Mouse (Mus musculus) MEL (cell line): ENCODE measurements around the gene Nipa1. TPM values are rescaled to one million over a fixed set of nuclear protein-coding genes. Genes with fewer than 3 reads are reported as not detected.
A peak's percentile ranks its signal among the peaks of the same experiment; 100 is the strongest.

Source experiments
- DNase-seq: peaks from one replicate; pipeline ENCODE4 v3.0.0; 2011; ENCODE audit warnings: low read depth, low spot score
- H3K27ac ChIP-seq: 2 replicates; pipeline ENCODE4 v1.5.1; 2012; ENCODE audit warnings: low read depth, mild to moderate bottlenecking, control low read depth, low read length, moderate library complexity; ENCODE audit not compliant: control insufficient read depth
- H3K27me3 ChIP-seq, 2 experiments: fragments of 150-350 bp in 1 of 2; sonication (generic) in 1 of 2; 2 replicates each; pipeline ENCODE4 v1.6.1; 2012; ENCODE audit warnings: low read length in 2 of 2, mild to moderate bottlenecking in 2 of 2, improper control_type of control experiment in 1 of 2, moderate library complexity in 1 of 2; ENCODE audit not compliant: insufficient read depth in 2 of 2, control insufficient read depth in 1 of 2
- H3K36me3 ChIP-seq, 2 experiments: 2 replicates each; pipeline ENCODE4 v1.6.1; 2012 to 2014; ENCODE audit warnings: low read length in 2 of 2, improper control_type of control experiment in 1 of 2, inconsistent platforms in 1 of 2, mild to moderate bottlenecking in 1 of 2; ENCODE audit not compliant: insufficient read depth in 2 of 2, control insufficient read depth in 1 of 2
- H3K4me1 ChIP-seq, 2 experiments: fragments of 150-350 bp in 1 of 2; sonication (generic) in 1 of 2; 2 replicates each; pipeline ENCODE4 v1.6.1; 2012; ENCODE audit warnings: low read length in 2 of 2, improper control_type of control experiment in 1 of 2, mild to moderate bottlenecking in 1 of 2; ENCODE audit not compliant: insufficient read depth in 2 of 2, control insufficient read depth in 1 of 2
- H3K4me3 ChIP-seq, 2 experiments: fragments of 150-350 bp in 1 of 2; sonication (generic) in 1 of 2; 2 replicates each; pipeline ENCODE4 v1.5.1; 2012; ENCODE audit warnings: low read depth in 2 of 2, low read length in 2 of 2, mild to moderate bottlenecking in 2 of 2, moderate library complexity in 2 of 2, control low read depth in 1 of 2, improper control_type of control experiment in 1 of 2; ENCODE audit not compliant: control insufficient read depth in 1 of 2, insufficient read depth in 1 of 2
- H3K79me2 ChIP-seq: 2 replicates; pipeline ENCODE4 v1.6.1; 2012; ENCODE audit warnings: mild to moderate bottlenecking, low read length, moderate library complexity; ENCODE audit not compliant: control insufficient read depth, poor library complexity, insufficient read depth
- H3K9ac ChIP-seq: 2 replicates; pipeline ENCODE4 v1.6.1; 2012; ENCODE audit warnings: low read depth, mild to moderate bottlenecking, control low read depth, low read length, moderate library complexity; ENCODE audit not compliant: control insufficient read depth, poor library complexity, severe bottlenecking
- H3K9me3 ChIP-seq: fragments of 150-350 bp; sonication (generic); replicated peaks from 2 replicates; pipeline ENCODE4 v1.6.1; 2012; ENCODE audit warnings: mild to moderate bottlenecking, low read length, improper control_type of control experiment, moderate library complexity; ENCODE audit not compliant: insufficient read depth
- BHLHE40 ChIP-seq: IDR thresholded peaks from 2 replicates; pipeline ENCODE4 v1.6.1; 2012; ENCODE audit warnings: low read depth, mild to moderate bottlenecking, inconsistent platforms, low read length, improper control_type of control experiment, borderline replicate concordance
- CHD1 ChIP-seq: IDR thresholded peaks from 2 replicates; pipeline ENCODE4 v1.6.1; 2012; ENCODE audit warnings: low read depth, mild to moderate bottlenecking, inconsistent platforms, low read length, improper control_type of control experiment
- CTCF ChIP-seq, 3 experiments: IDR thresholded peaks in 2 of 3; conservative IDR thresholded peaks in 1 of 3; 2 replicates each; pipeline ENCODE4 v1.5.1; 2011 to 2012; ENCODE audit warnings: low read length in 3 of 3, low read depth in 2 of 3, mild to moderate bottlenecking in 2 of 3, improper control_type of control experiment in 1 of 3, inconsistent platforms in 1 of 3, mixed read lengths in 1 of 3, moderate library complexity in 1 of 3; ENCODE audit not compliant: control insufficient read depth in 1 of 3, insufficient read depth in 1 of 3, poor library complexity in 1 of 3, severe bottlenecking in 1 of 3
- E2F4 ChIP-seq: IDR thresholded peaks from 2 replicates; pipeline ENCODE4 v1.6.1; 2011; ENCODE audit warnings: low read depth, low read length, improper control_type of control experiment, borderline replicate concordance
- GABPA ChIP-seq: IDR thresholded peaks from 2 replicates; pipeline ENCODE4 v1.6.1; 2012; ENCODE audit warnings: low read depth, mild to moderate bottlenecking, inconsistent platforms, low read length, improper control_type of control experiment, moderate library complexity
- HCFC1 ChIP-seq: IDR thresholded peaks from 2 replicates; pipeline ENCODE4 v1.6.1; 2012; ENCODE audit warnings: low read depth, mild to moderate bottlenecking, inconsistent platforms, low read length, improper control_type of control experiment, moderate library complexity
- KAT2A ChIP-seq: conservative IDR thresholded peaks from 2 replicates; pipeline ENCODE4 v1.6.1; 2012; ENCODE audit warnings: low read depth, low read length, improper control_type of control experiment, inconsistent platforms
- MAFK ChIP-seq: IDR thresholded peaks from 2 replicates; pipeline ENCODE4 v1.6.1; 2011; ENCODE audit warnings: low read depth, mild to moderate bottlenecking, low read length, improper control_type of control experiment, borderline replicate concordance
- MEF2A ChIP-seq: IDR thresholded peaks from 2 replicates; pipeline ENCODE4 v1.6.1; 2014; ENCODE audit warnings: low read depth, mild to moderate bottlenecking, inconsistent platforms, low read length, improper control_type of control experiment; ENCODE audit not compliant: poor library complexity, insufficient replicate concordance, severe bottlenecking; ENCODE audit errors: extremely low read depth
- MYC ChIP-seq: IDR thresholded peaks from 2 replicates; pipeline ENCODE4 v1.6.1; 2011; ENCODE audit warnings: low read depth, mild to moderate bottlenecking, low read length, improper control_type of control experiment, moderate library complexity
- NRF1 ChIP-seq: IDR thresholded peaks from 2 replicates; pipeline ENCODE4 v1.6.1; 2014; ENCODE audit warnings: low read depth, mild to moderate bottlenecking, inconsistent platforms, low read length, improper control_type of control experiment, moderate library complexity; ENCODE audit not compliant: poor library complexity, insufficient read depth, severe bottlenecking
- POLR2A ChIP-seq, 2 experiments: IDR thresholded peaks; 2 replicates each; pipeline ENCODE4 v1.6.1; 2011 to 2012; ENCODE audit warnings: low read length in 2 of 2, mild to moderate bottlenecking in 2 of 2, control low read depth in 1 of 2, improper control_type of control experiment in 1 of 2, low read depth in 1 of 2, moderate library complexity in 1 of 2; ENCODE audit not compliant: control insufficient read depth in 1 of 2, insufficient read depth in 1 of 2, poor library complexity in 1 of 2
- POLR2AphosphoS5 ChIP-seq: IDR thresholded peaks from 2 replicates; pipeline ENCODE4 v1.6.1; 2012; ENCODE audit warnings: low read depth, borderline replicate concordance, mild to moderate bottlenecking, inconsistent platforms, low read length, moderate library complexity, mixed read lengths
- RCOR1 ChIP-seq: IDR thresholded peaks from 2 replicates; pipeline ENCODE4 v1.6.1; 2012; ENCODE audit warnings: low read depth, mild to moderate bottlenecking, inconsistent platforms, low read length, improper control_type of control experiment
- SIN3A ChIP-seq: IDR thresholded peaks from 2 replicates; pipeline ENCODE4 v1.6.1; 2012; ENCODE audit warnings: low read length, improper control_type of control experiment, inconsistent platforms
- SMC3 ChIP-seq: IDR thresholded peaks from 2 replicates; pipeline ENCODE4 v1.6.1; 2011; ENCODE audit warnings: low read depth, low read length, improper control_type of control experiment
- TAL1 ChIP-seq: IDR thresholded peaks from 2 replicates; pipeline ENCODE4 v1.6.1; 2012; ENCODE audit warnings: mild to moderate bottlenecking, inconsistent platforms, low read length, moderate library complexity, mixed read lengths
- TBP ChIP-seq: IDR thresholded peaks from 2 replicates; pipeline ENCODE4 v1.8.0; 2011; ENCODE audit warnings: low read depth, low read length, improper control_type of control experiment
- USF2 ChIP-seq, 2 experiments: IDR thresholded peaks; 2 replicates each; pipeline ENCODE4 v1.6.1; 2011 to 2012; ENCODE audit warnings: improper control_type of control experiment in 2 of 2, low read length in 2 of 2, borderline replicate concordance in 1 of 2, inconsistent platforms in 1 of 2, low read depth in 1 of 2, mild to moderate bottlenecking in 1 of 2; ENCODE audit not compliant: insufficient read depth in 1 of 2
- ZKSCAN1 ChIP-seq: IDR thresholded peaks from 2 replicates; pipeline ENCODE4 v1.6.1; 2012; ENCODE audit warnings: low read depth, mild to moderate bottlenecking, inconsistent platforms, low read length, improper control_type of control experiment, moderate library complexity
- ZNF384 ChIP-seq: IDR thresholded peaks from 2 replicates; pipeline ENCODE4 v1.6.1; 2012; ENCODE audit warnings: low read depth, mild to moderate bottlenecking, inconsistent platforms, low read length, improper control_type of control experiment
- polyA plus RNA-seq, 2 experiments: library from polyadenylated mRNA; stranded (reverse) in 1 of 2; unstranded in 1 of 2; fragments of >175 nt in 1 of 2; fragments of >200 nt in 1 of 2; gene quantifications; 2 replicates each; pipeline versions ENCODE4 v1.2.1 to v1.2.4; 2012; ENCODE audit warnings: low replicate concordance in 2 of 2, low read depth in 1 of 2; ENCODE audit not compliant: insufficient read length in 2 of 2, insufficient read depth in 1 of 2, missing spikeins in 1 of 2
- total RNA-seq: library from RNA; depleted of rRNA; stranded (reverse); fragments of 300-350 nt; gene quantifications from 2 replicates; pipeline ENCODE4 v1.2.3, GENCODE M21; 2012

The Nipa1 gene
- total and polyA plus RNA-seq, 3 experiments: 13.0 to 14.8 TPM; not detected in 1

- no peaks in the 10 kb centered on the region for H3K27me3 ChIP-seq
- TF ChIP-seq GABPA (no peak), TBP (no peak), KAT2A (no peak), RCOR1 (no peak), MYC (no peak), POLR2AphosphoS5 (no peak), CHD1 (no peak), MEF2A (no peak), CTCF (IDR thresholded peaks at IDR 0.05 in 2 of 3, conservative IDR thresholded peaks at IDR 0.05 in 1 of 3; ENCODE audit: control insufficient read depth in 1 of 3, insufficient read depth in 1 of 3, low read depth in 2 of 3, low read length in 3 of 3, poor library complexity in 1 of 3, severe bottlenecking in 1 of 3) (no peak), USF2 (IDR thresholded peaks at IDR 0.05; ENCODE audit: borderline replicate concordance in 1 of 2, insufficient read depth in 1 of 2, low read depth in 1 of 2, low read length in 2 of 2) (no peak), HCFC1 (no peak), SIN3A (no peak), TAL1 (no peak), MAFK (no peak)
- TF ChIP-seq, all 39 proteins: peak for 0
- DNase-seq: no peak
- Histone ChIP-seq H3K9ac (no peak overlapping the region), H3K36me3 (peaks cover 0 to 14% of the 10 kb centered on the region in 2 experiments), H3K79me2 (peaks cover 15% of the 10 kb centered on the region), H3K9me3 (no peaks in the 10 kb centered on the region), H3K4me3 (no peak overlapping the region), H3K27ac (no peak overlapping the region), H3K4me1 (peaks cover 6% of the 10 kb centered on the region in 2 experiments)
Observed at GRCm38 (mm10) chr7:56055338-56055737, 35.6 kb upstream of the Nipa1 start.

- Histone ChIP-seq H3K9me3 (no peaks in the 10 kb centered on the region), H3K4me3 (no peak overlapping the region), H3K27me3 (no peaks in the 10 kb centered on the region), H3K36me3 (peaks cover 0 to 20% of the 10 kb centered on the region in 2 experiments; a peak in 3 of 4 replicates), H3K4me1 (peaks cover 6 to 12% of the 10 kb centered on the region in 2 experiments), H3K9ac (no peak overlapping the region)
- peak; percentile 71 for DNase-seq
- TF ChIP-seq E2F4: no peak
- no peak for TF ChIP-seq KAT2A
- TF ChIP-seq POLR2A (IDR thresholded peaks at IDR 0.05; ENCODE audit: control insufficient read depth in 1 of 2, insufficient read depth in 1 of 2, low read depth in 1 of 2, low read length in 2 of 2, poor library complexity in 1 of 2): no peak
- no peak for TF ChIP-seq ZKSCAN1
- no peak for TF ChIP-seq SMC3
- no peak for TF ChIP-seq ZNF384
- no peak for TF ChIP-seq NRF1
- TF ChIP-seq BHLHE40: no peak
- TF ChIP-seq, all 39 proteins: peak for 0
- peaks cover 16% of the 10 kb centered on the region for H3K79me2 ChIP-seq
- H3K27ac ChIP-seq: no peak overlapping the region
Observed at GRCm38 (mm10) chr7:56052996-56053395, 33.2 kb upstream of the Nipa1 start.
